Mouse (Mus musculus) layer of hippocampus, adult 11-12 months (tissue): ENCODE measurements around the gene Pdzd2.

Experiments
- DNase-seq: peaks from one replicate; pipeline ENCODE4 v3.0.0; 2022; ENCODE audit warnings: low spot score

Gene Pdzd2

GRCm38 (mm10) chr15:12667760-12668520 lies 71.8 kb downstream of the Pdzd2 start:
- no peak for DNase-seq

GRCm38 (mm10) chr15:12665946-12666345 lies 73.8 kb downstream of the Pdzd2 start:
- no peak for DNase-seq

GRCm38 (mm10) chr15:12663351-12663750 lies 76.4 kb downstream of the Pdzd2 start:
- DNase-seq = no peak

GRCm38 (mm10) chr15:12660320-12660719 lies 79.4 kb downstream of the Pdzd2 start:
- no peak for DNase-seq

- DNase-seq = no peak
Measured at GRCm38 (mm10) chr15:12655959-12656662, 83.6 kb downstream of the Pdzd2 start.

GRCm38 (mm10) chr15:12655316-12655715 lies 84.4 kb downstream of the Pdzd2 start:
- DNase-seq = no peak

- no peak for DNase-seq
Measured at GRCm38 (mm10) chr15:12652336-12653031, 87.2 kb downstream of the Pdzd2 start.

- no peak for DNase-seq
Measured at GRCm38 (mm10) chr15:12650236-12650635, 89.5 kb downstream of the Pdzd2 start.

GRCm38 (mm10) chr15:12649674-12650073 lies 90.0 kb downstream of the Pdzd2 start:
- no peak for DNase-seq

- DNase-seq = no peak
Measured at GRCm38 (mm10) chr15:12649131-12649530, 90.6 kb downstream of the Pdzd2 start.

GRCm38 (mm10) chr15:12640755-12641154 lies 99.0 kb downstream of the Pdzd2 start:
- peak; percentile 43 for DNase-seq

GRCm38 (mm10) chr15:12639776-12640175 lies 99.9 kb downstream of the Pdzd2 start:
- DNase-seq = no peak

- no peak for DNase-seq
Measured at GRCm38 (mm10) chr15:12639181-12639580, 100.5 kb downstream of the Pdzd2 start.

- no peak for DNase-seq
Measured at GRCm38 (mm10) chr15:12638370-12639030, 101.2 kb downstream of the Pdzd2 start.

GRCm38 (mm10) chr15:12637511-12637910 lies 102.2 kb downstream of the Pdzd2 start:
- no peak for DNase-seq

- DNase-seq = no peak
Measured at GRCm38 (mm10) chr15:12636386-12636785, 103.3 kb downstream of the Pdzd2 start.

- DNase-seq = no peak
Measured at GRCm38 (mm10) chr15:12634921-12635320, 104.8 kb downstream of the Pdzd2 start.

- no peak for DNase-seq
Measured at GRCm38 (mm10) chr15:12629164-12629563, 110.6 kb downstream of the Pdzd2 start.

GRCm38 (mm10) chr15:12628451-12628850 lies 111.3 kb downstream of the Pdzd2 start:
- no peak for DNase-seq

- no peak for DNase-seq
Measured at GRCm38 (mm10) chr15:12626930-12627329, 112.8 kb downstream of the Pdzd2 start.

- no peak for DNase-seq
Measured at GRCm38 (mm10) chr15:12626166-12626565, 113.6 kb downstream of the Pdzd2 start.

- no peak for DNase-seq
Measured at GRCm38 (mm10) chr15:12625524-12625923, 114.2 kb downstream of the Pdzd2 start.
